Comparison of ENCODE assay signal across 11 mouse cellular contexts in the genomic region with DNA sequence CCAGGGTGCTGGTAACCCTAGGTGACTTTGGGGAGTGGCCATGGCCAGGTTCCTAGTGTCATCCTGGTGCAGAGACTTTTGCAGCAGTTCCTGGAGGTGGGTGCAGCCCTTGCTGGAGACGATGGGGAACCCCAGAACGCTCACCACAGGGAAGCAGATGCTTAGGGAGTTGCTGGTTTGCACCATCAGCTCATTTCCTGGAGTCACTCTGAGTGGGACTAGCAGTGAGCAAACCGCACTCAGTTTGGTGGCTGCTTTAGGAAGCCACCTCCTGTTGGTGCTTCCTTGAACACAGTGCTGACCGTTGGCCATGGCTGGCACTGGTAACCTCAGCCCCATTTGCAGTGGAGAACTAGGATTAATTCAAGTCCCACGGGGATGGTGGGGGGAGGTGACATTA.
"Had no signal": no experiment of that assay in that cellular context is flagged by ENCODE, and none has a peak within 500 bp of the region (broad histone marks: within the 10 kb centered on the region; RNA-seq: fewer than 3 reads in every experiment).

No protein-coding gene starts in this region.

- H3K9me3 ChIP-seq: kidney, embryonic 15.5 days; limb, embryonic 13.5 days; liver, embryonic 13.5 days; midbrain, embryonic 12.5 days had no signal

- H3K27ac ChIP-seq: kidney, embryonic 15.5 days; limb, embryonic 13.5 days; liver, embryonic 13.5 days; midbrain, embryonic 12.5 days; stomach, postnatal 0 days had no signal

- H3K36me3 ChIP-seq: kidney, embryonic 15.5 days; limb, embryonic 13.5 days; liver, embryonic 13.5 days; midbrain, embryonic 12.5 days had no signal

- DNase-seq: kidney, adult 2 months; kidney, postnatal 14 days; left cerebral cortex, postnatal 4 days; liver, embryonic 13.5 days; lung, adult 18-20 months; thymus, adult 18-20 months; thymus, postnatal 25 days had no signal

- H3K4me3 ChIP-seq: kidney, embryonic 15.5 days; limb, embryonic 13.5 days; liver, embryonic 13.5 days; midbrain, embryonic 12.5 days had no signal
